Mouse (Mus musculus) heart, adult 2 months (tissue): Measurements from ENCODE around the gene Hvcn1. TPM values are rescaled to one million over a fixed set of nuclear protein-coding genes. Genes with fewer than 3 reads are reported as not detected.

Source experiments
- DNase-seq, 2 experiments: peaks; one replicate each; pipeline ENCODE4 v3.0.0; 2021
- H3K27ac ChIP-seq: fragments of 200-600 bp; 2 replicates; pipeline ENCODE4 v1.8.1; 2022
- H3K27me3 ChIP-seq: fragments of 200-500 bp; 2 replicates; pipeline ENCODE4 v1.6.1; 2012; ENCODE audit warnings: mild to moderate bottlenecking, low read length, inconsistent platforms, mixed read lengths; ENCODE audit not compliant: control insufficient read depth, insufficient read depth
- H3K36me3 ChIP-seq: fragments of 200-500 bp; 2 replicates; pipeline ENCODE4 v1.6.1; 2012; ENCODE audit warnings: low read length, inconsistent platforms; ENCODE audit not compliant: control insufficient read depth, insufficient read depth
- H3K4me1 ChIP-seq: fragments of 200-500 bp; 2 replicates; pipeline ENCODE4 v1.6.1; 2011; ENCODE audit warnings: low read length; ENCODE audit not compliant: control insufficient read depth, insufficient read depth
- H3K4me3 ChIP-seq: fragments of 200-600 bp; 2 replicates; pipeline ENCODE4 v1.8.1; 2022
- H3K79me2 ChIP-seq: fragments of 200-500 bp; replicated peaks from 2 replicates; pipeline ENCODE4 v1.6.1; 2012; ENCODE audit warnings: mild to moderate bottlenecking, inconsistent platforms, low read length, moderate library complexity, mixed read lengths; ENCODE audit not compliant: control insufficient read depth, insufficient read depth
- H3K9ac ChIP-seq: fragments of 200-500 bp; 2 replicates; pipeline ENCODE4 v1.6.1; 2012; ENCODE audit warnings: low read depth, mild to moderate bottlenecking, control low read depth, inconsistent platforms, low read length, mixed read lengths
- CTCF ChIP-seq: fragments of 200-600 bp; IDR thresholded peaks from 2 replicates; pipeline ENCODE4 v1.8.1; 2022; ENCODE audit warnings: antibody characterized with exemption, mild to moderate bottlenecking, moderate library complexity
- EP300 ChIP-seq: fragments of 200-500 bp; IDR thresholded peaks from 2 replicates; pipeline ENCODE4 v1.6.1; 2011; ENCODE audit warnings: low read depth, low read length, control low read depth; ENCODE audit not compliant: insufficient read depth
- POLR2A ChIP-seq: fragments of 200-500 bp; IDR thresholded peaks from 2 replicates; pipeline ENCODE4 v1.6.1; 2011; ENCODE audit warnings: mild to moderate bottlenecking, low read depth, low read length, control low read depth; ENCODE audit not compliant: insufficient read depth
- WGBS: fragments of 180-500 bp; shearing (Covaris S2); methylation state at CpG from one replicate; pipeline ENCODE4 v1.1.7; 2018; 5-methylcytosine and 5-hydroxymethylcytosine counted together
- intact Hi-C: fragments of 180-260 bp; cut with DNase I; formaldehyde crosslinking; loops from one replicate; pipeline ENCODE4 v1.15.1; 2025
- polyA plus RNA-seq: library from polyadenylated mRNA; depleted of rRNA; stranded (reverse); fragments of >200 nt; gene quantifications from 2 replicates; pipeline ENCODE4 v1.2.3, GENCODE M21; 2012
- total RNA-seq, 2 experiments: library from RNA; stranded (reverse); gene quantifications; 2 replicates each; pipeline ENCODE4 v1.2.3; 2021

The Hvcn1 gene
- total and polyA plus RNA-seq, 3 experiments, result 0.81 to 2.9 (median 1.5) TPM

- DNase-seq, result no peak
- H3K4me1 ChIP-seq, result no peaks in the 10 kb centered on the region
- WGBS, result 89% methylated on average over 7 of the region's 7 CpGs
- H3K79me2 ChIP-seq, result no peaks in the 10 kb centered on the region
- H3K36me3 ChIP-seq, result no peaks in the 10 kb centered on the region
- no peak overlapping the region for H3K9ac ChIP-seq
- no peak overlapping the region for H3K4me3 ChIP-seq
- intact Hi-C loops, result no loop called here
- no peak for TF ChIP-seq CTCF
- TF ChIP-seq POLR2A, result no peak
- TF ChIP-seq EP300, result no peak
- no peaks in the 10 kb centered on the region for H3K27me3 ChIP-seq
- H3K27ac ChIP-seq, result no peak overlapping the region
Observed at GRCm38 (mm10) chr5:122247934-122248333, 41.3 kb downstream of the Hvcn1 start.

GRCm38 (mm10) chr5:122249281-122249680, 42.7 kb downstream of the Hvcn1 start:
- WGBS, result 90% methylated on average over 4 of the region's 4 CpGs
- Histone ChIP-seq H3K36me3 (no peaks in the 10 kb centered on the region), H3K4me3 (no peak overlapping the region), H3K4me1 (no peaks in the 10 kb centered on the region), H3K27ac (no peak overlapping the region), H3K79me2 (no peaks in the 10 kb centered on the region), H3K9ac (no peak overlapping the region), H3K27me3 (no peaks in the 10 kb centered on the region)
- TF ChIP-seq EP300 (no peak), CTCF (no peak), POLR2A (no peak)
- intact Hi-C loops, result no loop called here
- DNase-seq, result no peak

GRCm38 (mm10) chr5:122251895-122252606, 45.4 kb downstream of the Hvcn1 start:
- DNase-seq, result no peak
- Histone ChIP-seq H3K4me1 (no peaks in the 10 kb centered on the region), H3K9ac (no peak overlapping the region), H3K79me2 (no peaks in the 10 kb centered on the region), H3K27ac (no peak overlapping the region), H3K36me3 (no peaks in the 10 kb centered on the region), H3K27me3 (no peaks in the 10 kb centered on the region), H3K4me3 (no peak overlapping the region)
- TF ChIP-seq POLR2A (no peak), CTCF (peak; percentile 15; the same call in 1 of the 2 replicates), EP300 (no peak)
- intact Hi-C loops, result no loop called here
- 96% methylated on average over 17 of the region's 17 CpGs for WGBS

- no peak overlapping the region for H3K4me3 ChIP-seq
- no peaks in the 10 kb centered on the region for H3K79me2 ChIP-seq
- H3K27me3 ChIP-seq, result no peaks in the 10 kb centered on the region
- 64% methylated on average over 6 of the region's 6 CpGs for WGBS
- no peaks in the 10 kb centered on the region for H3K4me1 ChIP-seq
- H3K9ac ChIP-seq, result no peak overlapping the region
- H3K36me3 ChIP-seq, result no peaks in the 10 kb centered on the region
- no peak overlapping the region; the same call in 1 of the 2 replicates for H3K27ac ChIP-seq
- no peak for TF ChIP-seq POLR2A
- intact Hi-C loops, result no loop called here
- no peak for DNase-seq
Observed at GRCm38 (mm10) chr5:122258027-122258741, 51.6 kb downstream of the Hvcn1 start.

GRCm38 (mm10) chr5:122262104-122262503, 55.5 kb downstream of the Hvcn1 start:
- intact Hi-C loops, result loop anchor here (5.0 kb wide), 1 partner anchor 130 kb away; no protein-coding TSS in a partner anchor
- 70% methylated on average over 7 of the region's 7 CpGs for whole genome bisulfite sequencing
- no peak overlapping the region for H3K27ac ChIP-seq

More at GRCm38 (mm10) chr5:122262104-122262503, 55.5 kb downstream of the Hvcn1 start:
- no peaks in the 10 kb centered on the region for H3K79me2 ChIP-seq
- DNase-seq, result no peak
- no peak overlapping the region for H3K9ac ChIP-seq
- H3K36me3 ChIP-seq, result no peaks in the 10 kb centered on the region
- no peaks in the 10 kb centered on the region for H3K4me1 ChIP-seq
- TF ChIP-seq POLR2A (no peak), CTCF (no peak), EP300 (no peak)
- H3K4me3 ChIP-seq, result no peak overlapping the region
- H3K27me3 ChIP-seq, result no peaks in the 10 kb centered on the region
